Mouse (Mus musculus) frontal cortex, postnatal 14 days (tissue): Measurements from ENCODE around the gene Bub1.

Experiments
- DNase-seq, 2 experiments: peaks; one replicate each; pipeline ENCODE4 v3.0.0; 2022; ENCODE audit warnings: low spot score in 2 of 2

Bub1 gene

GRCm38 (mm10) chr2:127774578-127774941, 57.1 kb downstream of the Bub1 start:
- no peak for DNase-seq

- DNase-seq: no peak
These were observed 57.6 kb downstream of the Bub1 start for GRCm38 (mm10) chr2:127773938-127774577.

- no peak for DNase-seq
These were observed 70.1 kb downstream of the Bub1 start for GRCm38 (mm10) chr2:127761587-127761986.

GRCm38 (mm10) chr2:127760429-127761000, 71.2 kb downstream of the Bub1 start:
- DNase-seq: no peak

- no peak for DNase-seq
These were observed 71.7 kb downstream of the Bub1 start for GRCm38 (mm10) chr2:127760014-127760413.

- no peak for DNase-seq
These were observed 72.3 kb downstream of the Bub1 start for GRCm38 (mm10) chr2:127759157-127759880.

- DNase-seq: peak; percentile 20 to 40
These were observed 74.5 kb downstream of the Bub1 start for GRCm38 (mm10) chr2:127757171-127757570.

GRCm38 (mm10) chr2:127754113-127754512, 77.6 kb downstream of the Bub1 start:
- no peak for DNase-seq

- no peak for DNase-seq
These were observed 79.6 kb downstream of the Bub1 start for GRCm38 (mm10) chr2:127751849-127752610.
